Mouse (Mus musculus): ENCODE results near the gene Adgrl1.

- TF ChIP-seq CTCF (IDR thresholded peaks at IDR 0.05; ENCODE audit: borderline replicate concordance, extremely low read depth, insufficient read depth, insufficient read length) (no peak), POLR2A (IDR thresholded peaks at IDR 0.05; ENCODE audit: borderline replicate concordance, extremely low read depth, insufficient read depth, insufficient read length, poor library complexity, severe bottlenecking) (no peak)
Observed at GRCm38 (mm10) chr8:83896461-83896860, 3.4 kb upstream of the Adgrl1 start.

Measured in brain, embryonic 14.5 days (tissue).